ENCODE assay signal across 19 mouse cellular contexts in the genomic region with DNA sequence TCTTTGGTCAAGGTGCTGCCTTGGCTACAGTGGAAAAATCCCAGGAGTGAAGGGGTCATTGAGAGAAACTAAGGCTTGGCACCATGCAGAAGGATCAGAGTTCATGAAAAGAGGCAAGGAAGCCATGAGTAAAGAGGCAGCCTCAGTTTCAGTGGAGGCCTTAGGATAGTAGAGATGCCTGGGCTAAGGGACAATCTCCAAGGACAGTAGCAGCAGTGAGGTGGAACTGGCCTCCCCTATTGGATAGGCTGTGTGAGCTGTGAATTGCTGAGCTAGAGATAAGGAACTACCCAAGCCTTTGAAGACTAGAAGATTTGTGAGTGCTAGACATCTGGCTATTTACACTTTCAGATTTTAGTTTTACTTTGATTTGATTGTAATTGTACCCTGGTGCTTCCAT. TPM values are rescaled to one million over a fixed set of nuclear protein-coding genes. Genes with fewer than 3 reads are reported as not detected.
"Had no signal": no experiment of that assay in that cellular context is flagged by ENCODE, and none has a peak within 500 bp of the region (broad histone marks: within the 10 kb centered on the region; RNA-seq: fewer than 3 reads in every experiment).

No protein-coding gene starts in this region.

- H3K9me3 ChIP-seq: midbrain, embryonic 10.5 days; midbrain, embryonic 12.5 days; neural tube, embryonic 13.5 days; neural tube, embryonic 15.5 days had no signal

- H3K36me3 ChIP-seq: midbrain, embryonic 10.5 days; midbrain, embryonic 12.5 days; neural tube, embryonic 13.5 days; neural tube, embryonic 15.5 days had no signal

- ATAC-seq: midbrain, embryonic 16.5 days had no signal

- H3K4me3 ChIP-seq: midbrain, embryonic 10.5 days; midbrain, embryonic 12.5 days; myocyte; neural tube, embryonic 13.5 days; neural tube, embryonic 15.5 days had no signal

- H3K27ac ChIP-seq: midbrain, embryonic 10.5 days; midbrain, embryonic 12.5 days; neural tube, embryonic 13.5 days; neural tube, embryonic 15.5 days had no signal

- H3K4me2 ChIP-seq: lung, embryonic 14.5 days; midbrain, embryonic 12.5 days; neural tube, embryonic 13.5 days; neural tube, embryonic 15.5 days had no signal

- DNase-seq: lung, adult 18-20 months; lung, embryonic 14.5 days; lung, postnatal 10 days; lung, postnatal 4 days; midbrain, embryonic 14.5 days; retina, postnatal 1 day; right cerebral cortex, adult 18-20 months; right cerebral cortex, postnatal 25 days; right cerebral cortex, postnatal 4 days; spleen, adult 18-20 months; thymus, adult 18-20 months; thymus, postnatal 14 days; thymus, postnatal 36 days had no signal

- H3K9ac ChIP-seq: lung, embryonic 14.5 days; midbrain, embryonic 12.5 days; neural tube, embryonic 13.5 days; neural tube, embryonic 15.5 days had no signal

- H3K27me3 ChIP-seq: midbrain, embryonic 12.5 days; neural tube, embryonic 13.5 days; neural tube, embryonic 15.5 days had no signal

RNA-seq across cellular contexts. Expression of gene Wnt2, which starts 59.0 kb away (rescaled TPM):
- polyA plus RNA-seq: myocyte had no signal
